Mouse (Mus musculus) forelimb bud, embryonic 11.5 days (tissue): ENCODE measurements around the gene N4bp3.

ENCODE experiments used
- DNase-seq: peaks from one replicate; pipeline ENCODE4 v3.0.0-alpha.2; 2012; ENCODE audit warnings: low read depth, low spot score

N4bp3 gene

GRCm38 (mm10) chr11:51597553-51597952 lies 53.1 kb downstream of the N4bp3 start:
- no peak for DNase-seq

- DNase-seq: no peak
Observed at GRCm38 (mm10) chr11:51595459-51596083, 55.1 kb downstream of the N4bp3 start.

DNA sequence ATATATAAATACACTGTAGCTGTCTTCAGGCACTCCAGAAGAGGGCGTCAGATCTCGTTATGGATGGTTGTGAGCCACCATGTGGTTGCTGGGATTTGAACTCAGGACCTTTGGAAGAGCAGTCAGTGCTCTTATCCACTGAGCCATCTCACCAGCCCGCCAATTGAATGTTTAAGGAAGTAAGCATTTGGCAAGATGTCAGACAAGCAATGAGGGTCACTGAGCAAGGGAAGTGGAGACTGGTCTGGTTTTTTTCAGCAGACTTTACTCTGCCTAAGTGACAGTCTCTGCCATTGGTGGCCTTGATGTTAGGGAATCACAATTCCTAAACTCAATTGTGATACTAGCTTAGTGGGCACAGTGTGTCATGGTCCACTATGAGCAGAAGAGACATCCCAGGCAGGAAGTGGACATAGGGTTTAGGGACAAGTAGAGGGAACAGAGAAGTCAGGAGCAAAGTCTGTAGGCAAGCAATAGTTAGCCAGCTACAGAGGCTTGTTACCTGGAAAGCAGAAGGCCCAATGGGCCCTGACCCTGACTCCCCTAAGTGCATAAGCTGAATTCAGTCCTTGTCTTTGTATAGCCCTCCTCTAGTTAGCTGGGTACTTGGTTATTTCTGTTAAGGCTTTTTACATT lies 55.8 kb downstream of the N4bp3 start:
- DNase-seq: no peak

DNA sequence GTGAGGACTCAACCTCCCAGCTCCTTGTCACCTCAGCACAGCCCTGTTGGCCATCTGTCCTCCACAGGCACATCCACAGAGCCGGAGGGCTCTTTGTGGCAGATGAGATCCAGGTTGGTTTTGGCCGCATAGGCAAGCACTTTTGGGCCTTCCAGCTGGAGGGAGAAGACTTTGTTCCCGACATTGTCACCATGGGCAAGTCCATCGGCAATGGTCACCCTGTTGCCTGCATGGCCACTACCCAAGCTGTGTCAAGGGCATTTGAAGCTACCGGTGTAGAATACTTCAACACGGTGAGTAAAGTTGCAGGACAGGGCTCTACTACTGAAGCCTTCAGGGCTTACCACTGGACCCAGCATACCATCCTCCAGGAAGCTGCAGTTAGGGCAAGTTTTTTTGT lies 56.8 kb downstream of the N4bp3 start:
- no peak for DNase-seq

- DNase-seq: no peak
Observed at GRCm38 (mm10) chr11:51593368-51593767, 57.3 kb downstream of the N4bp3 start.
